Mouse (Mus musculus) testis, adult 2 months (tissue): ENCODE measurements at regions not wholly inside any gene's neighbourhood (a gene's known extent, or its start where the extent isn't known, plus 50 kb on each side); places are given as distances from the start of the nearest gene placed in this dataset.

ENCODE experiments used
- CTCF ChIP-seq: fragments of 200-500 bp; IDR thresholded peaks from 2 replicates; pipeline ENCODE4 v1.5.1; 2012; ENCODE audit warnings: low read depth, mild to moderate bottlenecking, inconsistent platforms, low read length, moderate library complexity; ENCODE audit not compliant: control insufficient read depth, insufficient read depth, insufficient replicate concordance
- POLR2A ChIP-seq: fragments of 200-500 bp; IDR thresholded peaks from 2 replicates; pipeline ENCODE4 v1.6.1; 2012; ENCODE audit warnings: low read depth, mild to moderate bottlenecking, inconsistent platforms, low read length, moderate library complexity; ENCODE audit not compliant: control insufficient read depth

DNA sequence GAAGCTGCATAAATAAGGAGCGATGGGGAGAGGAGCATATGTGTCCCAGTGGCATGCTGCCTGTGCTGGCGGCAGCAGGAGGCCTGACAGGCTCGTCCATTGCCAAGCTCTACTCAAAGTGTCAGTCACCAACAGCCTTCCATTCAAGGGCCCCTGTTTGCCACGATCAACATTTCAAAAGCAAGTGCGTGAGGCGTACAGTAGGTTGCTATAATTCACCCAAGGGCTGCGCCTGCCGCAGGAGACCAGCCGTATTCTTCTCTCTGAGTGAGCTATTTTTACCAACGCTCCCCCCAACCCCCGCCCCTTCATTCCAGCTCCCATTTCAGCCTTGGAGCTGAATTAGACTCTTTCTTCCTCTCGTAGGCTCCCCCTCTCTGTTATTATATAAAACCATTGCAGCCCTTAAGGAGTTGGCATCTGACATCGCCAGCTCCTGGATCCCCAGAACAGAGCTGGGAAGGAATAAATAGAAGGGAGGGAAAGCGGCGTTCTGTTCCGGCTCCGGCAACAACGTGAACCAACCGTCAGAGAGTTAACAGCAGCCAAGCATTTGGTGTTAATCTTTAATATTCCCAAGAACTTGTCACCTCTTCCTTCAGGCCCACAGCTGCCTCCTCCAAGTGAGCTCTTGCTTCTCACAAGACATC is 59.5 kb upstream of the Ctnnb1 start:
- TF ChIP-seq POLR2A: no peak
- no peak for TF ChIP-seq CTCF
